Mouse (Mus musculus): ENCODE data around the gene Lmtk3. TPM values are rescaled to one million over a fixed set of nuclear protein-coding genes. Genes with fewer than 3 reads are reported as not detected.

Gene Lmtk3
- polyA plus RNA-seq, 1 experiment from 2014 or later, result 3.4 TPM

- 79% methylated on average over 4 of the region's 4 CpGs for WGBS
- no peak overlapping the region for H3K27ac ChIP-seq
- H3K27me3 ChIP-seq, result peaks cover 29% of the 10 kb centered on the region
- no peak overlapping the region for H3K4me3 ChIP-seq (replicated peaks)
- no peak overlapping the region for H3K9ac ChIP-seq (replicated peaks)
- no peak overlapping the region for H3K4me2 ChIP-seq
- no peaks in the 10 kb centered on the region for H3K36me3 ChIP-seq
- no peaks in the 10 kb centered on the region for H3K9me3 ChIP-seq
- ATAC-seq (ENCODE audit: insufficient number of reproducible peaks, insufficient read depth, low FRiP score, low TSS enrichment, low read depth), result no peak
- peaks cover 23% of the 10 kb centered on the region for H3K4me1 ChIP-seq (replicated peaks)
Measured at GRCm38 (mm10) chr7:45782271-45782670, 1.3 kb upstream of the Lmtk3 start.

- WGBS, result 24% methylated on average over 20 of the region's 20 CpGs
- peak within 1 kb of the TSS; percentile 88 for H3K9ac ChIP-seq (replicated peaks)
- H3K27me3 ChIP-seq, result peaks cover 13% of the 10 kb centered on the region
- peak within 1 kb of the TSS; percentile 94 for H3K4me2 ChIP-seq
- no peaks in the 10 kb centered on the region for H3K9me3 ChIP-seq
- peak within 1 kb of the TSS; percentile 81 for H3K27ac ChIP-seq
- H3K4me3 ChIP-seq (replicated peaks), result peak within 1 kb of the TSS; percentile 94
- ATAC-seq (ENCODE audit: insufficient number of reproducible peaks, insufficient read depth, low FRiP score, low TSS enrichment, low read depth), result 0 out of 2 replicates have a peak, but pooled peaks have one; percentile 2
- peaks cover 24% of the 10 kb centered on the region for H3K36me3 ChIP-seq
- H3K4me1 ChIP-seq (replicated peaks), result peaks cover 27% of the 10 kb centered on the region
Measured at GRCm38 (mm10) chr7:45784524-45785372, 1.2 kb downstream of the Lmtk3 start, which contains the start of gene Sult2b1. TSS of gene Sult2b1 (minus strand) at chr7:45784669.

GRCm38 (mm10) chr7:45785388-45786135, 2.0 kb downstream of the Lmtk3 start:
- Histone ChIP-seq H3K27me3 (peaks cover 10% of the 10 kb centered on the region), H3K9me3 (peaks cover 4% of the 10 kb centered on the region; the same call in 1 of the 2 replicates), H3K4me1 (replicated peaks) (peaks cover 27% of the 10 kb centered on the region), H3K27ac (peak overlapping the region; percentile 81), H3K4me3 (replicated peaks) (peak overlapping the region; percentile 94), H3K9ac (replicated peaks) (peak overlapping the region; percentile 88), H3K4me2 (peak overlapping the region; percentile 94), H3K36me3 (peaks cover 32% of the 10 kb centered on the region)
- 1% methylated on average over 40 of the region's 42 CpGs for WGBS
- peak; percentile 14; the same call in 1 of the 2 replicates for ATAC-seq (ENCODE audit: insufficient number of reproducible peaks, insufficient read depth, low FRiP score, low TSS enrichment, low read depth)

GRCm38 (mm10) chr7:45786136-45786578, 2.6 kb downstream of the Lmtk3 start:
- Histone ChIP-seq H3K27me3 (peaks cover 10% of the 10 kb centered on the region), H3K36me3 (peaks cover 38% of the 10 kb centered on the region), H3K4me1 (replicated peaks) (peaks cover 27% of the 10 kb centered on the region), H3K4me3 (replicated peaks) (peak overlapping the region; percentile 94), H3K9me3 (peaks cover 4% of the 10 kb centered on the region; the same call in 1 of the 2 replicates), H3K9ac (replicated peaks) (peak overlapping the region; percentile 58), H3K4me2 (peak overlapping the region; percentile 94), H3K27ac (peak overlapping the region; percentile 81)
- ATAC-seq (ENCODE audit: insufficient number of reproducible peaks, insufficient read depth, low FRiP score, low TSS enrichment, low read depth), result peak; percentile 85
- under 1% methylated on average over 14 of the region's 14 CpGs for WGBS

GRCm38 (mm10) chr7:45786661-45787413, 3.3 kb downstream of the Lmtk3 start:
- peaks cover 4% of the 10 kb centered on the region; the same call in 1 of the 2 replicates for H3K9me3 ChIP-seq
- ATAC-seq (ENCODE audit: insufficient number of reproducible peaks, insufficient read depth, low FRiP score, low TSS enrichment, low read depth), result peak; percentile 27
- WGBS, result 7% methylated on average over 17 of the region's 17 CpGs
- H3K4me1 ChIP-seq (replicated peaks), result peaks cover 27% of the 10 kb centered on the region
- H3K9ac ChIP-seq (replicated peaks), result peak overlapping the region; percentile 58
- peaks cover 10% of the 10 kb centered on the region for H3K27me3 ChIP-seq
- H3K27ac ChIP-seq, result peak overlapping the region; percentile 60
- peak overlapping the region; percentile 94 for H3K4me2 ChIP-seq
- peaks cover 45% of the 10 kb centered on the region for H3K36me3 ChIP-seq
- H3K4me3 ChIP-seq (replicated peaks), result peak overlapping the region; percentile 94

- H3K4me1 ChIP-seq (replicated peaks), result peaks cover 27% of the 10 kb centered on the region
- H3K4me2 ChIP-seq, result peak overlapping the region; percentile 94
- WGBS, result 81% methylated on average over 22 of the region's 22 CpGs
- peaks cover 4% of the 10 kb centered on the region; the same call in 1 of the 2 replicates for H3K9me3 ChIP-seq
- H3K27ac ChIP-seq, result no peak overlapping the region
- peaks cover 3% of the 10 kb centered on the region; the same call in 1 of the 2 replicates for H3K27me3 ChIP-seq
- ATAC-seq (ENCODE audit: insufficient number of reproducible peaks, insufficient read depth, low FRiP score, low TSS enrichment, low read depth), result no peak
- H3K9ac ChIP-seq (replicated peaks), result peak overlapping the region; percentile 27; the same call in 1 of the 2 replicates
- H3K4me3 ChIP-seq (replicated peaks), result peak overlapping the region; percentile 94
- peaks cover 53% of the 10 kb centered on the region for H3K36me3 ChIP-seq
Measured at GRCm38 (mm10) chr7:45787642-45788041, 4.1 kb downstream of the Lmtk3 start.

GRCm38 (mm10) chr7:45790721-45791120, 7.2 kb downstream of the Lmtk3 start:
- H3K4me2 ChIP-seq, result no peak overlapping the region

GRCm38 (mm10) chr7:45791756-45792490, 8.4 kb downstream of the Lmtk3 start:
- Histone ChIP-seq H3K9me3 (peaks cover 4% of the 10 kb centered on the region; the same call in 1 of the 2 replicates), H3K27ac (no peak overlapping the region), H3K36me3 (peaks cover 96% of the 10 kb centered on the region), H3K9ac (replicated peaks) (no peak overlapping the region), H3K4me2 (no peak overlapping the region), H3K4me1 (replicated peaks) (peaks cover 7% of the 10 kb centered on the region), H3K4me3 (replicated peaks) (no peak overlapping the region), H3K27me3 (peaks cover 18% of the 10 kb centered on the region)
- ATAC-seq (ENCODE audit: insufficient number of reproducible peaks, insufficient read depth, low FRiP score, low TSS enrichment, low read depth), result no peak
- WGBS, result 78% methylated on average over 17 of the region's 17 CpGs

More at GRCm38 (mm10) chr7:45790721-45791120, 7.2 kb downstream of the Lmtk3 start:
- H3K4me3 ChIP-seq (replicated peaks), result no peak overlapping the region
- no peak for ATAC-seq (ENCODE audit: insufficient number of reproducible peaks, insufficient read depth, low FRiP score, low TSS enrichment, low read depth)
- peaks cover 4% of the 10 kb centered on the region; the same call in 1 of the 2 replicates for H3K9me3 ChIP-seq
- no peak overlapping the region for H3K9ac ChIP-seq (replicated peaks)
- H3K27me3 ChIP-seq, result 0 out of 2 replicates have a peak, but pooled peaks cover 6% of the 10 kb centered on the region
- WGBS, result 69% methylated on average over 6 of the region's 6 CpGs
- H3K4me1 ChIP-seq (replicated peaks), result peaks cover 14% of the 10 kb centered on the region
- H3K36me3 ChIP-seq, result peaks cover 84% of the 10 kb centered on the region
- H3K27ac ChIP-seq, result no peak overlapping the region

- Histone ChIP-seq H3K9me3 (peaks cover 4% of the 10 kb centered on the region; the same call in 1 of the 2 replicates), H3K27me3 (peaks cover 31% of the 10 kb centered on the region), H3K9ac (replicated peaks) (no peak overlapping the region), H3K4me2 (no peak overlapping the region), H3K4me3 (replicated peaks) (no peak overlapping the region), H3K36me3 (peaks cover 87% of the 10 kb centered on the region), H3K27ac (no peak overlapping the region), H3K4me1 (replicated peaks) (peaks cover 12% of the 10 kb centered on the region)
- WGBS, result 80% methylated on average over 24 of the region's 24 CpGs
- no peak for ATAC-seq (ENCODE audit: insufficient number of reproducible peaks, insufficient read depth, low FRiP score, low TSS enrichment, low read depth)
Measured at GRCm38 (mm10) chr7:45793240-45793639, 9.7 kb downstream of the Lmtk3 start.

Measured in limb, embryonic 12.5 days (tissue).